ENCODE assay signal across 17 mouse cellular contexts in the genomic region with DNA sequence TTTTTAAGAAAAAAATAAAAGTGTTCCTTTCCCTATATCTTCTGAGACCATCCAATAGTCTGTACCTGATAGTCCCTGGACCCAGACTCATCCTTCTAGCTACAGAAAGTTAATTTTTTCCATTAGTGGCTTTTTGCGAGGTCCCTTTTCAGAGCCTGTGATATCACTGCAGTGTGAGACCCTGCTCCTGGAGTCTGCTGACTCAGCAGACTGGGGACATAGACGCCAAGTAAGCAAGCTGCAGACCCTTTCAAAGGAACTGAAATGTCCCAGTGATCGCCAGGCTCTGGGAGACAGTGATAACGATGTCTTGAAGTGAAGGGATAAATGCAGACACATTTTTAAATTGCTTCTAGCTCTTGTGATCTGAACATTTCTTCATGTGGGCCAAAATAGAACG.
"Had no signal": no experiment of that assay in that cellular context is flagged by ENCODE, and none has a peak within 500 bp of the region (broad histone marks: within the 10 kb centered on the region; RNA-seq: fewer than 3 reads in every experiment).

No protein-coding gene starts in this region.

- H3K9ac ChIP-seq: lung, embryonic 15.5 days; midbrain, embryonic 13.5 days; midbrain, embryonic 15.5 days; neural tube, embryonic 12.5 days; stomach, embryonic 15.5 days had no signal

- H3K27ac ChIP-seq: lung, embryonic 15.5 days; macrophage; midbrain, embryonic 13.5 days; midbrain, embryonic 15.5 days; neural tube, embryonic 12.5 days; stomach, embryonic 15.5 days; stomach, postnatal 0 days had no signal

- H3K4me3 ChIP-seq: lung, embryonic 15.5 days; megakaryocyte, embryonic 14.5 days; midbrain, embryonic 13.5 days; midbrain, embryonic 15.5 days; neural tube, embryonic 12.5 days; stomach, embryonic 15.5 days had no signal

- H3K4me2 ChIP-seq: lung, embryonic 15.5 days; midbrain, embryonic 11.5 days; midbrain, embryonic 13.5 days; midbrain, embryonic 15.5 days; neural tube, embryonic 12.5 days; stomach, embryonic 15.5 days had no signal

- H3K27me3 ChIP-seq: lung, embryonic 15.5 days; midbrain, embryonic 13.5 days; midbrain, embryonic 15.5 days; neural tube, embryonic 12.5 days; stomach, embryonic 15.5 days had no signal

- H3K9me3 ChIP-seq: lung, embryonic 15.5 days; megakaryocyte, embryonic 14.5 days; midbrain, embryonic 13.5 days; midbrain, embryonic 15.5 days; neural tube, embryonic 12.5 days; stomach, embryonic 15.5 days had no signal

- ATAC-seq: lung, postnatal 0 days; midbrain, embryonic 13.5 days; midbrain, embryonic 15.5 days had no signal

- H3K36me3 ChIP-seq: lung, embryonic 15.5 days; stomach, embryonic 15.5 days had no signal

- H3K4me1 ChIP-seq: megakaryocyte, embryonic 14.5 days; midbrain, embryonic 15.5 days; neural tube, embryonic 12.5 days had no signal

- DNase-seq: lung, adult 2 months; lung, postnatal 14 days; lung, postnatal 36 days; right cerebral cortex, postnatal 14 days; thymus, adult 2 months; thymus, postnatal 25 days; thymus, postnatal 4 days had no signal
